Mouse (Mus musculus): ENCODE results near the gene Wdr63. TPM values are rescaled to one million over a fixed set of nuclear protein-coding genes. Genes with fewer than 3 reads are reported as not detected.

The Wdr63 gene
- polyA plus RNA-seq, 1 experiment: not detected

DNA sequence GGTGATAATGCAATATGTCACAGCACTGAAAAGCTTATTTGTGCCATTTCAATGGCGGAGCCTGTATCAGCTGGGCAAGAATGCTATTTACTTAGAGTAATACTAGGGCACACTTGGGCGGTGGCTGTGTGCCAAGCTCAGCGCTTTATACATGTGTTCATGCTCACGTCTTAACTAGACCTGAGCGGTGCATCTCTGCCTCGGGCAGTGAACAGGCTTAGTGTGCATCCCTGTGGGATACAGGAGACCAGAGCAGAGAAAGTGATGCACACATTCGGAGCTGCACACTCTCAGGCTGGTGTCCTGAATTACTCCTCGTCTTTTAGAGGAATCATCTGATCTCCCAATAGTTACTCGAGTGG, 15.5 kb upstream of the Wdr63 start:
- Histone ChIP-seq H3K4me1 (peaks cover 3% of the 10 kb centered on the region; the same call in 1 of the 2 replicates), H3K9me3 (no peaks in the 10 kb centered on the region), H3K27me3 (replicated peaks) (peaks cover 9% of the 10 kb centered on the region), H3K36me3 (replicated peaks; ENCODE audit: low read length) (no peaks in the 10 kb centered on the region), H3K4me3 (replicated peaks) (no peak overlapping the region)
- TF ChIP-seq FLI1 (IDR thresholded peaks at IDR 0.05; ENCODE audit: low read length) (no peak), GATA1 (IDR thresholded peaks at IDR 0.05; ENCODE audit: borderline replicate concordance, low read length) (no peak)

DNA sequence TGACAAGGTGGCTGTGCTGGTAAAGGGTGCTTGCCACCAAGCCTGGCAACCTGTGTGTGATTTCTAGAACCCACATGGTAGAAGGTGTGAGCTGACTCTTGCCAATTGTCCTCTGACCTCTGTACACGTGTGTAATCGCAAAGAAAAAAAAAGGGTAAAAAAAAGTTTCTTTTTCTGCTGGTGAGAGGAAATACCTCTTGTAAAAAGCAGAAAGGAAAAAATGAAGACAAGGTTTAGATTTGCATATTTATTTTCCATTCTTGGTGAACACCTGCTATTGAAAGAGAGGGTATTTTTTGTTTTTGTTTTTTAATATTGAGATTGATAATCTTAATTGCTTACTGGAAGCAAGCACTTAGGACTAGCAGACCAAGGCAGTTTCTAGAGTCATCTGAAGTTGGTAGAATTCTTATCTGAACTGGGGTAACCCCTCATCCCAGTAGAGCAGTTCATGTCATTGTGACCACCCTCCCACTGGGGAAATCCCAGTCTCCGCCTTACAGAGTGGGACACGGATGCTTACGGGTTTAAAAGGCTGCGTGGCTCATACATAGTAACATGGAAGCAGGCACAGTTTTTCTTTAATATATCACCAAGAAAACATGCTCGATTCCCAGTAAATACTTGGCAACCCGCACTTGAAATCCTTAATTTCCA, 15.0 kb upstream of the Wdr63 start:
- Histone ChIP-seq H3K27me3 (replicated peaks) (peaks cover 12% of the 10 kb centered on the region), H3K36me3 (replicated peaks; ENCODE audit: low read length) (no peaks in the 10 kb centered on the region), H3K4me1 (peaks cover 3% of the 10 kb centered on the region; the same call in 1 of the 2 replicates), H3K9me3 (no peaks in the 10 kb centered on the region), H3K4me3 (replicated peaks) (no peak overlapping the region)
- TF ChIP-seq FLI1 (IDR thresholded peaks at IDR 0.05; ENCODE audit: low read length): no peak
- no peak for TF ChIP-seq GATA1 (IDR thresholded peaks at IDR 0.05; ENCODE audit: borderline replicate concordance, low read length)

- Histone ChIP-seq H3K27me3 (replicated peaks) (peaks cover 18% of the 10 kb centered on the region), H3K9me3 (0 out of 2 replicates have a peak, but pooled peaks cover 2% of the 10 kb centered on the region), H3K4me3 (replicated peaks) (no peak overlapping the region), H3K36me3 (replicated peaks; ENCODE audit: low read length) (no peaks in the 10 kb centered on the region), H3K4me1 (no peaks in the 10 kb centered on the region)
- TF ChIP-seq GATA1 (IDR thresholded peaks at IDR 0.05; ENCODE audit: borderline replicate concordance, low read length) (no peak), FLI1 (IDR thresholded peaks at IDR 0.05; ENCODE audit: low read length) (no peak)
Observed at GRCm38 (mm10) chr3:146122125-146122420, 14.1 kb upstream of the Wdr63 start.

DNA sequence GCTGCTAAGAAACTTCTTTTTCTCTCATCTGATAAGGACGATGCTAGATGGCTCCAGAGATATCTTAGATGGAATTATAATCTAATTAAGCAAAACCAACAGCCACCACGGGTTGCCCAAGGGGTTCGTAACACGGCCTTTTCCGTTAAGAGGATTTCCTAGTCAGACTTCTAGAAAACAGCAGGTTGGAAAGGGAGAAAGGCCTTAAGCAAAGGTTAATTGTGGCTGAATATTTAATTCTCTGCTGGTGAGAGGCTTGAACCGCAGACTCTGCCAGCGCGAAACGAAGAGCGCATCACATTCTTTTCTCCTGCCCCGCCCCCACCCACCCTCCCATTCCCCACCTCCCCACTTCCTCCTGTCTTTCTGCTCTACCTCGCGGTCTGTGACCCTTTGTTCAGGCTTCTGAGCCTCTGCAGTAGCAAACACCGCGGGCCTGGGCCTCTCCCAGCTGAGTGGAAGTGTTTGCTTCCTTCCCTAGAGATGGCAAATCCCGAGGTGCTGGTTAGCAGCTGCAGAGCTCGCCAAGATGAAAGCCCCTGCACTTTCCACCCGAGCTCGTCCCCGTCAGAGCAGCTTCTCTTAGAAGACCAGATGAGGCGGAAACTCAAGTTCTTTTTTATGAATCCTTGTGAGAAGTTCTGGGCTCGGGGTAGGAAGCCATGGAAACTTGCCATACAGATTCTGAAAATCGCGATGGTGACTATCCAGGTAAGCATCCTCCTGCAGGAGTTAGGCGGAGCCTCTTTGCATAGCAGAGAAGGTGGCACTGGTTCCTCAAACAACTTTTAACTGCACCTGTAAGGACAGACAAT, 13.6 kb upstream of the Wdr63 start:
- Histone ChIP-seq H3K27me3 (replicated peaks) (peaks cover 24% of the 10 kb centered on the region), H3K36me3 (replicated peaks; ENCODE audit: low read length) (no peaks in the 10 kb centered on the region), H3K9me3 (0 out of 2 replicates have a peak, but pooled peaks cover 8% of the 10 kb centered on the region), H3K4me1 (no peaks in the 10 kb centered on the region), H3K4me3 (replicated peaks) (no peak overlapping the region)
- TF ChIP-seq GATA1 (IDR thresholded peaks at IDR 0.05; ENCODE audit: borderline replicate concordance, low read length) (no peak), FLI1 (IDR thresholded peaks at IDR 0.05; ENCODE audit: low read length) (no peak)

- 0 out of 2 replicates have a peak, but pooled peaks cover 9% of the 10 kb centered on the region for H3K9me3 ChIP-seq
- H3K27me3 ChIP-seq (replicated peaks): peaks cover 24% of the 10 kb centered on the region
- H3K36me3 ChIP-seq (replicated peaks; ENCODE audit: low read length): no peaks in the 10 kb centered on the region
- H3K4me3 ChIP-seq (replicated peaks): no peak overlapping the region
- H3K4me1 ChIP-seq: no peaks in the 10 kb centered on the region
- TF ChIP-seq GATA1 (IDR thresholded peaks at IDR 0.05; ENCODE audit: borderline replicate concordance, low read length): no peak
- no peak for TF ChIP-seq FLI1 (IDR thresholded peaks at IDR 0.05; ENCODE audit: low read length)
Observed at GRCm38 (mm10) chr3:146117997-146118457, 10.1 kb upstream of the Wdr63 start.

DNA sequence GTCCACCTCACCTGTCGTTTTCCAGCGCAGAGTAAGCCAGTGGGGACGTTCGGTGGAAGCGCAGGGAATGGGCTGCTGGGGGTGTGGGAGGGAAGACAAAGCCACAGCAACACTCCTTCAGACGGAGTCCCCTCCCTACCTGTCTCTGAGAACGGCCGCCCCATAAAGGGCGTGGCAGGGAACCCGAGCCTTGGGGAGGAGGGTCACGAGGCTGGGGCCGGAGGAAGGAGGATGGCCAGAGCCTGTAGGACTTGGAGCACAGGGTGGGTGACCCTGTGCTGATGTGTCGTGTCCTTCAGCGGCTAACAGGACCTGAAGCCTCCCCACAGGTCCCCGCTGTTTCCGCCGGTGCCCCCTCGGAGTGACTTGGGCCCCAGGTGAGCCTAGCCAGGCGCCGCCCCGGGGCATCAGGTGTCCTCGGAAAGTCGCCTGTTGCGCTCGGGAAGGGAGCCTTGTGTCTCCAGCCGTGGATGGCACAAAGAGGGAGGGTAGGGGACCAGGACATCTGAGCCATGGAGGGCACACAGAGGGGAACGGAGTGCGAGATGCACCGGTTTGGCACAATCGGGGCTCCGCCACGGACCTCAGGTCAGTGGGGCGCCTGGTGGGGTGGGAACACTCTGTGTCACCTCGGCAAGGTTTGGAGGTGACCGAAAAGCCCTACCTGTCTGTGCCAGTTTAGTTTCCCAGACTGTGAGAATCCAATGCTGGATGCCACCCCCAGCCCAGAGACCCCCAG, 9.5 kb upstream of the Wdr63 start, which contains the start of gene Mcoln3:
Mcoln3 (plus strand) TSS at position 193 of the 739 bp plus-strand sequence.
- peaks cover 25% of the 10 kb centered on the region for H3K27me3 ChIP-seq (replicated peaks)
- H3K36me3 ChIP-seq (replicated peaks; ENCODE audit: low read length): no peaks in the 10 kb centered on the region
- no peak within 1 kb of the TSS for H3K4me3 ChIP-seq (replicated peaks)
- TF ChIP-seq GATA1 (IDR thresholded peaks at IDR 0.05; ENCODE audit: borderline replicate concordance, low read length) (no peak), FLI1 (IDR thresholded peaks at IDR 0.05; ENCODE audit: low read length) (no peak)
- H3K9me3 ChIP-seq: 0 out of 2 replicates have a peak, but pooled peaks cover 9% of the 10 kb centered on the region
- no peaks in the 10 kb centered on the region for H3K4me1 ChIP-seq

DNA sequence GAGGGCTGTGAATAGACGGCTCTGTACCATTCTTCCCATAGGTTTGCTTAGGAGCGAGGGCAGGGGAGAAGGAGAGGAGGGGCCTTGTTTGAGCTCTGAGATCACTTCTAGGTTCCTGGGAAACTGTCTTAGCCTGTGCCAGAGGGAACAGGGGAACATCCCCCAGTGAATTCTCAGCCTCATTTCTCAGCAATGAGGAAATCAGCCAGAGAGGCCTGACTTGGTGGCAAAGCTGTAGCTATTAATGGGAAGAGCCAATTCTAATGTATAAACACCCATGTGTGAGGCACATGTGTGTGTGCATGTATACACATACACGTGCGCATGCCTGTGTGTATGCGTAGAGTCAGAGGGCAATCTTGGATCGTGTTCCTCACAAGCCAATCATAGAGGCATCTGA, 3.0 kb upstream of the Wdr63 start:
- peaks cover 11% of the 10 kb centered on the region for H3K4me1 ChIP-seq
- peaks cover 17% of the 10 kb centered on the region for H3K9me3 ChIP-seq
- H3K36me3 ChIP-seq (replicated peaks; ENCODE audit: low read length): no peaks in the 10 kb centered on the region
- peaks cover 39% of the 10 kb centered on the region for H3K27me3 ChIP-seq (replicated peaks)
- H3K4me3 ChIP-seq (replicated peaks): no peak overlapping the region
- TF ChIP-seq GATA1 (IDR thresholded peaks at IDR 0.05; ENCODE audit: borderline replicate concordance, low read length) (no peak), FLI1 (IDR thresholded peaks at IDR 0.05; ENCODE audit: low read length) (no peak)

DNA sequence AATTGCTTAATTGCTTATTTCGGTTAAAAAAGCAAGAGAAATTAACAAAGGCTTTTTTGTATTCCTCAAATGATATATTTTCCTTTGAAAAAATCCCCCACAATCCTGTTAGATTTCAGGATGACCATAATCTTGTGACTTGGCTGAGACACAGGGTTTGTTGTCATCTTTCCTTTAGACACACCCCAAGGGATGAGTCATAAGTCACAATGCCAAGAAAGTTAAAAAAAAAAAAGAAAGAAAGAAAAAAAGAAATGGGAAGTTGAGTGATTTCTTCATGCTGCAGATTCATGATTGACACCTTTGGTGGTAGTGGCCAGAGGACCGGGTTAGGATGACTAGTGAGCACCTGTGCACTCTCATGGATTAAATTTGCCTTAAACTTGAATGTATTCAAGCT, 2.4 kb upstream of the Wdr63 start:
- Histone ChIP-seq H3K27me3 (replicated peaks) (peaks cover 40% of the 10 kb centered on the region), H3K36me3 (replicated peaks; ENCODE audit: low read length) (no peaks in the 10 kb centered on the region), H3K9me3 (peaks cover 23% of the 10 kb centered on the region), H3K4me3 (replicated peaks) (no peak overlapping the region), H3K4me1 (peaks cover 11% of the 10 kb centered on the region)
- TF ChIP-seq FLI1 (IDR thresholded peaks at IDR 0.05; ENCODE audit: low read length): no peak
- TF ChIP-seq GATA1 (IDR thresholded peaks at IDR 0.05; ENCODE audit: borderline replicate concordance, low read length): no peak

DNA sequence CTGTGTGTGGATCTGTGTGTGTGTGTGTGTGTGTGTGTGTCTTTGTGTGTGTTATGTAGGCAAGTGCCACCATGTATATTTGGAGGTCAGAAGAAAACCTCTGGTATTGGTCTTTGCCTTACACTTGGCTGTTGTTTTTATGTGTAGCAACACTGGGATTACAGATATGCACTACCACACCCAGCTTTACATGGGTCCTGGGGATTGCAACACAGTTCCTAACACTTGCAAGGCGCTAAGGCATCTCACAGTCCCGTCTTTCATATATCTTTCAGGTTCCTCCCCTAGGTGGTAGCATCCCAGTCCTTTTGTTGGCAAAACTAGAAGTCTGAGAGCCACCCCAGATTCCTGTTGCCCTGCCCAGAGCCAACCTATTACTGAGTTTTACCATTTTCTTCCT, 1.0 kb upstream of the Wdr63 start:
- peaks cover 40% of the 10 kb centered on the region for H3K27me3 ChIP-seq (replicated peaks)
- H3K4me3 ChIP-seq (replicated peaks): no peak overlapping the region
- no peaks in the 10 kb centered on the region for H3K36me3 ChIP-seq (replicated peaks; ENCODE audit: low read length)
- TF ChIP-seq GATA1 (IDR thresholded peaks at IDR 0.05; ENCODE audit: borderline replicate concordance, low read length) (no peak), FLI1 (IDR thresholded peaks at IDR 0.05; ENCODE audit: low read length) (no peak)
- peaks cover 11% of the 10 kb centered on the region for H3K4me1 ChIP-seq
- H3K9me3 ChIP-seq: peaks cover 34% of the 10 kb centered on the region
